Mouse (Mus musculus) limb, embryonic 12.5 days (tissue): ENCODE measurements around the gene Egr4. TPM values are rescaled to one million over a fixed set of nuclear protein-coding genes. Genes with fewer than 3 reads are reported as not detected.

Source experiments
- ATAC-seq: fragments of 200-750 bp; cut with Nextera tagmentation; 2 replicates; pipeline ENCODE4 v1.8.0; 2017; ENCODE audit warnings: low read depth, moderate TSS enrichment; ENCODE audit not compliant: insufficient number of reproducible peaks, insufficient read depth, low FRiP score, low TSS enrichment
- H3K27ac ChIP-seq: fragments of 300-500 bp; sonication (generic); 2 replicates; pipeline ENCODE4 v1.5.1; 2016; ENCODE audit warnings: mild to moderate bottlenecking, moderate library complexity
- H3K27me3 ChIP-seq: fragments of 300-500 bp; sonication (generic); 2 replicates; pipeline ENCODE4 v1.6.1; 2016; ENCODE audit warnings: mild to moderate bottlenecking, moderate library complexity
- H3K36me3 ChIP-seq: fragments of 300-500 bp; sonication (generic); 2 replicates; pipeline ENCODE4 v1.6.1; 2016; ENCODE audit warnings: mild to moderate bottlenecking, moderate library complexity
- H3K4me1 ChIP-seq: fragments of 300-500 bp; sonication (generic); replicated peaks from 2 replicates; pipeline ENCODE4 v1.6.1; 2016
- H3K4me2 ChIP-seq: fragments of 300-500 bp; sonication (generic); 2 replicates; pipeline ENCODE4 v1.6.1; 2016; ENCODE audit warnings: mild to moderate bottlenecking, moderate library complexity
- H3K4me3 ChIP-seq: fragments of 300-500 bp; sonication (generic); replicated peaks from 2 replicates; pipeline ENCODE4 v1.5.1; 2016; ENCODE audit warnings: mild to moderate bottlenecking
- H3K9ac ChIP-seq: fragments of 300-500 bp; sonication (generic); replicated peaks from 2 replicates; pipeline ENCODE4 v1.6.1; 2016; ENCODE audit warnings: mild to moderate bottlenecking, moderate library complexity
- H3K9me3 ChIP-seq: fragments of 300-500 bp; sonication (generic); 2 replicates; pipeline ENCODE4 v1.6.1; 2016; ENCODE audit warnings: mild to moderate bottlenecking, moderate library complexity
- WGBS: fragments of 180-500 bp; shearing (Covaris S2); methylation state at CpG from one replicate; pipeline ENCODE4 v1.1.7; 2016; 5-methylcytosine and 5-hydroxymethylcytosine counted together
- polyA plus RNA-seq: library from polyadenylated mRNA; unstranded; fragments of >200 nt; fragmentation: Nextera tagmentation; extraction: Ambion mirVana; gene quantifications from 2 replicates; pipeline ENCODE4 v1.2.1, GENCODE M21; 2016

The Egr4 gene
- polyA plus RNA-seq, 1 experiment from 2014 or later: not detected

DNA sequence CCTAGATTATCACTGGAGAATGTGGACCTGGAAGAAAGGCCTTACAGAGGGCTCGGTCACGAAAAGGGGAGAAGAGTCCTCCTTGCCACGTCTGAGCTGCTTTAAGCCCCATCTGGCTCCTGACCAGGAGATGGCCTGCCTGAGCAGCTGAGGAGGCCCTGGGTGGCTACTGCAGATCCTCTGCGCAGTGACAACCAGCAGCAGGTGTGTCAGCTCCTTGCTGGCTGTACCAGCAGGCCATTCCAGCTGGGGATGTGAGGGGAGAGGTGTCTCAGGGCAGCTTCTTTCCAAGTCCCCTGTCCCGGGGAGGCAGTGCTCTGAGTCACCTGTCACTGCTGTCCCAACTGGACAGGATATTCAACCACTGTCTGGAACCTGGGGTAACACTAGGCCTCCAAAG lies 40.8 kb downstream of the Egr4 start:
- no peak overlapping the region for H3K27ac ChIP-seq
- no peak overlapping the region for H3K9ac ChIP-seq
- H3K9me3 ChIP-seq: no peaks in the 10 kb centered on the region
- peaks cover 3% of the 10 kb centered on the region for H3K4me1 ChIP-seq
- 54% methylated on average over 5 of the region's 5 CpGs for WGBS
- no peak overlapping the region for H3K4me3 ChIP-seq
- no peak overlapping the region for H3K4me2 ChIP-seq
- H3K36me3 ChIP-seq: peaks cover 30% of the 10 kb centered on the region
- no peak for ATAC-seq
- peaks cover 11% of the 10 kb centered on the region for H3K27me3 ChIP-seq

DNA sequence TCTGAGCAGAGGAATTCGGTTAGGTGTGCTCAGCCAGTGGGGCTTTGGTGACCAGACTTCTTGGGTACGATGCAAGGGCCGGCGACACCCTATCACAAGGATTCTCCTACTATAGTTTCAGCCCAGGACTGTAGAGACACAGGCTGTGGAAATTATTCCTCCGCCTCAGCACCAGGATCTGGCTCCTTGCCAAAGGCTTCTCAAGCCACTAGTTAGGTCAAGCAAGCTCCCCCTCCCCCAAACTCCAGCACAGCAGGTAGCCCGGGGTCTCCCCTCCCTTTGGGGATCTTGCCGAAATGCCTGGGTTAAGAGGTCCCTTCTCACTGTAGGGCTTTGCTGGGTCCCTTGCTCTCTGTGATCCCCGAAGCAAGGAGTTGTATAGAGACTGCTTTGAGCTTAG lies 41.4 kb downstream of the Egr4 start:
- Histone ChIP-seq H3K4me1 (no peaks in the 10 kb centered on the region; the same call in 1 of the 2 replicates), H3K9me3 (no peaks in the 10 kb centered on the region), H3K27ac (no peak overlapping the region), H3K4me3 (no peak overlapping the region), H3K4me2 (no peak overlapping the region), H3K27me3 (peaks cover 8% of the 10 kb centered on the region; the same call in 1 of the 2 replicates), H3K36me3 (peaks cover 36% of the 10 kb centered on the region), H3K9ac (no peak overlapping the region)
- 59% methylated on average over 8 of the region's 8 CpGs for WGBS
- ATAC-seq: no peak

DNA sequence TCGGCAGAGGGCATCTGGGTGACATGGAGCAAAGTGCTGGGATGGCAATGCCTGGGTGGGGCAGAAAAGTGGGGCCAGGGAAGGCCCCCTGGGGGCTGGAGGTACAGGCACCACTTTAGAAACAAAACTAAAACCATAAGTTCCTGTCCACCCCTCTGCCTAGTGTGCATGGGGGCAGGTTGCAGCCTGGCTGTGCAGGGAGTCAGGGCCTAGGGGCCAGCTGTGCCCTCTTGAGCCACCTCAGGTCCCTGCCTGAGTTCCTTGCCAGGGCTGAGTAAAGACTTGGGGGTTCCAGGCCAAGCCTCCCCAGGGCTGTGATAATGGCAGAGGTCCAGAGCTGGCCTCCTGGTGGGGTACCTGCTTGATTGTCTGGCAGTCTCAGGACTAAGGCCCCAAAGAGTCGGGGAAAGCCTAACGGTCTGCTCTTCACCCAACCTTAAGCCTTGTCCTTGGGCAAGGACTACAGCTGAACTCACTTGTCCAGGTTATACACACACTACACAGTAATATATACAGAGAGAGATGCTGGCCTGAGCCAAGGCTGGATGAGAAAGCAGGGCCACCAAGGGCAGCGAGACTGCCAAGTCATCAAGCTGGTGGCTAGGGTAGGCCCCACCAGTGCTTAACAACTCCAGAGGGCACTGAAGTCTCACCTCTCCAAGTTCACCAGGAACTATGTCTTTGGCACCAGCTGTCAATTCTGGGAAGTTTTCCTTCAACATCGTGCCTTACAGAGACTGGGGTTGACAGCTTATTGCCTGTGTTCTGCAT lies 43.5 kb downstream of the Egr4 start:
- H3K36me3 ChIP-seq: peaks cover 55% of the 10 kb centered on the region
- no peak for ATAC-seq
- no peak overlapping the region for H3K4me3 ChIP-seq
- H3K4me2 ChIP-seq: no peak overlapping the region
- 0 out of 2 replicates have a peak overlapping the region, but pooled peaks have one; percentile 17 for H3K27ac ChIP-seq
- WGBS: 74% methylated on average over 5 of the region's 5 CpGs
- peaks cover 8% of the 10 kb centered on the region; the same call in 1 of the 2 replicates for H3K27me3 ChIP-seq
- no peaks in the 10 kb centered on the region for H3K9me3 ChIP-seq
- 0 out of 2 replicates have a peak overlapping the region, but pooled peaks have one; percentile 34 for H3K9ac ChIP-seq
- H3K4me1 ChIP-seq: no peaks in the 10 kb centered on the region; the same call in 1 of the 2 replicates

DNA sequence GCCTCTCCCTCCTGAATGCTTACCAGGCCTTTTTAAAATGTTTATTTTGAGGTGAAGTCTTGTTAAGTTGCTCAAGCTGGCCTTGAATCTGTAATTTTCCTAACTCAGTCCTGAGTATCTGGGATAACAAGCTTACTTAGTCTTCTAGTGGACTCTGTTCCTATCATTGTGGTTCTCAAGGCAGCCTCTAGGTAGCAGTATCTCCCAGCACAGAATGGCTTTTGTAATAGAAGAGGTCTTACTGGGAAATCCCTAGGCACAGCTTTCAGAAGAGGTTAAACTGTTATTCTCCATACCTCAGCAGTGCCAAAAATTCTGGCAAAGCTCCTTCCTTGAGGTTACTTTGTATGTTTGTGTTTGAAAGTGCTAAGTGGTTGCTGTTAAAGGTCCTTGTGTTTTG lies 48.0 kb downstream of the Egr4 start:
- peaks cover 96% of the 10 kb centered on the region for H3K36me3 ChIP-seq
- no peaks in the 10 kb centered on the region for H3K4me1 ChIP-seq
- no peak overlapping the region for H3K27ac ChIP-seq
- no peaks in the 10 kb centered on the region for H3K27me3 ChIP-seq
- no peaks in the 10 kb centered on the region for H3K9me3 ChIP-seq
- ATAC-seq: no peak
- no peak overlapping the region for H3K4me3 ChIP-seq
- H3K9ac ChIP-seq: no peak overlapping the region
- no peak overlapping the region for H3K4me2 ChIP-seq

Other genes with a start within 250 kb of the Egr4 start
- gene Sfxn5, start 180.2 kb downstream of the Egr4 start, polyA plus RNA-seq: 8.3 and 10.2 TPM in 2 replicates
- gene Rab11fip5, start 139.0 kb downstream of the Egr4 start, polyA plus RNA-seq: 9.8 and 11.4 TPM in 2 replicates
- not detected in 2 replicates for gene Noto, start 89.7 kb downstream of the Egr4 start, polyA plus RNA-seq
- 65.2 and 66.2 TPM in 2 replicates for gene Smyd5, start 81.6 kb downstream of the Egr4 start, polyA plus RNA-seq
- gene Cct7, start 62.1 kb downstream of the Egr4 start, polyA plus RNA-seq: 557 and 572 TPM in 2 replicates
- 25.7 and 31.4 TPM in 2 replicates for gene Pradc1, start 61.6 kb downstream of the Egr4 start, polyA plus RNA-seq
- gene Fbxo41, start 10.6 kb downstream of the Egr4 start, polyA plus RNA-seq: 1.9 and 2.0 TPM in 2 replicates
- gene Alms1, start 73.9 kb upstream of the Egr4 start, polyA plus RNA-seq: 9.0 and 10.3 TPM in 2 replicates
- not detected in 2 replicates for gene Nat8f7, start 199.6 kb upstream of the Egr4 start, polyA plus RNA-seq